Mouse (Mus musculus) liver, embryonic 13.5 days (tissue): ENCODE measurements around the gene Lyst. TPM values are rescaled to one million over a fixed set of nuclear protein-coding genes. Genes with fewer than 3 reads are reported as not detected.

Experiments used
- ATAC-seq: fragments of 200-750 bp; cut with Nextera tagmentation; 2 replicates; pipeline ENCODE4 v1.8.0; 2017; ENCODE audit warnings: low read depth, mild to moderate bottlenecking, moderate number of reproducible peaks, moderate library complexity
- DNase-seq: peaks from one replicate; pipeline ENCODE4 v3.0.0; 2022
- H3K27ac ChIP-seq: fragments of 300-500 bp; sonication (generic); 2 replicates; pipeline ENCODE4 v1.5.1; 2015; ENCODE audit warnings: moderate library complexity, mild to moderate bottlenecking, inconsistent platforms
- H3K27me3 ChIP-seq: fragments of 300-500 bp; sonication (generic); 2 replicates; pipeline ENCODE4 v1.6.1; 2015; ENCODE audit warnings: mild to moderate bottlenecking, inconsistent platforms
- H3K36me3 ChIP-seq: fragments of 300-500 bp; sonication (generic); 2 replicates; pipeline ENCODE4 v1.6.1; 2015; ENCODE audit warnings: mild to moderate bottlenecking, inconsistent platforms
- H3K4me1 ChIP-seq: fragments of 300-500 bp; sonication (generic); replicated peaks from 2 replicates; pipeline ENCODE4 v1.6.1; 2015; ENCODE audit warnings: inconsistent platforms
- H3K4me2 ChIP-seq: fragments of 300-500 bp; sonication (generic); 2 replicates; pipeline ENCODE4 v1.6.1; 2015; ENCODE audit warnings: inconsistent platforms, mild to moderate bottlenecking, moderate library complexity
- H3K4me3 ChIP-seq: fragments of 300-500 bp; sonication (generic); replicated peaks from 2 replicates; pipeline ENCODE4 v1.5.1; 2015; ENCODE audit warnings: mild to moderate bottlenecking, inconsistent platforms
- H3K9ac ChIP-seq: fragments of 300-500 bp; sonication (generic); 2 replicates; pipeline ENCODE4 v1.6.1; 2015; ENCODE audit warnings: mild to moderate bottlenecking, inconsistent platforms
- H3K9me3 ChIP-seq: fragments of 300-500 bp; sonication (generic); replicated peaks from 2 replicates; pipeline ENCODE4 v1.6.1; 2016; ENCODE audit warnings: inconsistent platforms
- WGBS: fragments of 180-500 bp; shearing (Covaris S2); methylation state at CpG from one replicate; pipeline ENCODE4 v1.1.7; 2015; ENCODE audit not compliant: insufficient replicate concordance; 5-methylcytosine and 5-hydroxymethylcytosine counted together
- polyA plus RNA-seq: library from polyadenylated mRNA; unstranded; fragments of >200 nt; fragmentation: Nextera tagmentation; extraction: Ambion mirVana; gene quantifications from 2 replicates; pipeline ENCODE4 v1.2.1, GENCODE M21; 2015

The Lyst gene
- polyA plus RNA-seq, 1 experiment from 2014 or later: 1.4 TPM

DNA sequence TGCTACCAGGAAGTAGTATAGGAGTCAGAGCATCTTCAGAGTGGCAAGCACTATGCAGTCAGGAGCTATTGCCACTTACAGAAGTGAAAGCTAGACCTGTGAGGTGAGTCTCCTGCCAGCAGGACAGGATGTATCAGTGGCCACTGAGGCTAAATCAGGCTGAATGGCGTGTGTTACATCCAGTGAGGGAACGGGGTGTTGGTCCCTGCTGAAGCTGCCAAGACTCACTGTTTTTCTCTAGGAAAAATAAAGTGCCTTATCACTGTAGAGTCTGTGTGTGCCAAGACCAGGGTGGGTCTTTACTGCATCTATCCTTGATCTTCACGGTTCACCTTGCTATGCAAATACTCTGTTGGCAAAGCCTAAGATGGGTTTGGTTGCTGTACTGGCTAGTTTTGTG, 228.5 kb downstream of the Lyst start:
- Histone ChIP-seq H3K27ac (no peak overlapping the region), H3K27me3 (no peaks in the 10 kb centered on the region), H3K4me3 (no peak overlapping the region), H3K4me2 (no peak overlapping the region), H3K9ac (no peak overlapping the region), H3K9me3 (no peaks in the 10 kb centered on the region), H3K4me1 (no peaks in the 10 kb centered on the region), H3K36me3 (no peaks in the 10 kb centered on the region)
- WGBS: 61% methylated on average over 3 of the region's 3 CpGs
- DNase-seq (no peak), ATAC-seq (no peak)

DNA sequence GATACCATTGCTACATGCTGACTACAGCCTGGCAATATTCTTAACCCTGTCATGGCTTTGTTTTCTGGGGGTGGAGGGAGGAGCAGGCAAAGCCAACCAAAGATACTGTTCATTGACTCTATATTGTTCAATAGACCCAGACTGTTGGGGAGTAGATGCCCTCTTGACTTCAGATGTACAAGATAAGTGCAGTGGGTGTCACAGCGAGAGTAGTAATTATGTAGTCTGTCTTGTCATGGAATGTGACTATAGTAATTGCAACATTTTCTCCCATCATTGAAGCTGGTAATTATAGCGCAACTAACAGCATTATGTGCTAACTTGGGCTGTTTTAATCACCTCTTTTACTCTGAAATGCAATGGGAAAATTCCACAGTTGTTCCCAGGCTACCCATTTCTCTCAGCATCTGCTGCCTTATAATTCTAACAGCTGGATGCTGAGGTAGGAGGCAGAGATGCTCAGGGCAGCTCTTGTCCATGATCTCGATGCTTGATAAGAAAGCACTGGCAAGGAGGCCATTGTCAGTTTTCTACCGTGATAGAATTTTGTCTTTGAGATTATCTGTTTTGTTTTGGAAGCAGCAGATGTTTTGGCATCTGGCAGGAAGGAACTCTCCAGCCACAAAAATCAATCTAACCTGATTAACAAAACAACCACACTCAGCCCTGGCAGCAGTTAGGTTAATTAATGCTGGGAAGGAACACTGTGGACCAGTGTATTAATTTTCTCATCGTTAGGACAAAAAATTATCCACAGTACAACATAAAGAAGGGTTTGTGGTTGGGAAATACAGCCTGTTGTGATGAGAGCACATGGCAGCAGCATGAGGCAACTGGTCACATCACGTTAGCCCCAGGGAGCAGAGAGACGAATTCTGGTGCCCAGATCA, 230.3 kb downstream of the Lyst start:
- no peak overlapping the region for H3K27ac ChIP-seq
- WGBS: 53% methylated on average over 7 of the region's 7 CpGs
- no peaks in the 10 kb centered on the region for H3K27me3 ChIP-seq
- no peak overlapping the region for H3K9ac ChIP-seq
- H3K9me3 ChIP-seq: no peaks in the 10 kb centered on the region
- DNase-seq: no peak
- ATAC-seq: no peak
- H3K36me3 ChIP-seq: no peaks in the 10 kb centered on the region
- no peak overlapping the region for H3K4me2 ChIP-seq
- no peak overlapping the region for H3K4me3 ChIP-seq
- H3K4me1 ChIP-seq: no peaks in the 10 kb centered on the region

DNA sequence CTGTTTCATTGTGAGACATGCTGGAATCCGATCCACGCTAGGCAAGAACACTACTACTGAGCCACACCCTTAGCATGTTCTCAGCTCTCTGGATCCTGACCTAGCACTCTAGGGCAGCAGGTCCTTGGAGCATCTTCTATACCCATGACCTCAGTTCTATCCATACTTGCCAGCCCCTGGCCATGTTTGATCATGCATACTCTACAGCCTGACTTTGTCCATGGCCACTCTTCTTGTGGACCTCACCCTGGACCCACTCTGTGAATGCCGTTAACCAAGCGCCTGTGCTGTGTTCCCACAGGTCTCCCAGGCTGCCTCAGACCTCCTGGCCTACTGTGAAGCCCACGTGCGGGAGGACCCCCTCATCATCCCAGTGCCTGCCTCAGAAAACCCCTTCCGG, 234.7 kb downstream of the Lyst start:
- H3K27ac ChIP-seq: no peak overlapping the region
- H3K27me3 ChIP-seq: no peaks in the 10 kb centered on the region
- WGBS: 73% methylated on average over 7 of the region's 7 CpGs
- no peak overlapping the region for H3K4me2 ChIP-seq
- ATAC-seq: no peak
- H3K4me3 ChIP-seq: no peak overlapping the region
- DNase-seq: no peak
- no peak overlapping the region for H3K9ac ChIP-seq
- no peaks in the 10 kb centered on the region for H3K36me3 ChIP-seq
- H3K4me1 ChIP-seq: no peaks in the 10 kb centered on the region
- H3K9me3 ChIP-seq: no peaks in the 10 kb centered on the region

DNA sequence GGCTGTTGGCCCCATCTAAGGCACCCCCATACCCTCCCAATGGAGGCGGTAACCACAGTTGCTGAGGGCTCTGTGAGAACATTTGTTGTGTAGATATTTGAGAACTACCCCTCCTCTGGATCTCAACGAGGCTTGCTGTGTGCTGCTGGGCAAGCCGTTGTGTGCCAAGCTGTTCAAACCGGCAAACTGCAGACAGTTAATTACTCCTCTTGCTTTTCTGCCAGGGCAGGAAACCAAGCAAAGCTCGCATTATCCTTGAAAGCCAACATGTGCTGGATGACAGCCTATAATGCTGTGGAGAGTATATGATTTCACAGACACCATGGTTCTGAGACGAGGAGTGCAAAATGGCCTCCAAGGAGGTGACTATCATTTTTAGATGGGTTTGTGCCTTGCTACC, 236.3 kb downstream of the Lyst start:
- 67% methylated on average over 6 of the region's 6 CpGs for WGBS
- H3K27ac ChIP-seq: no peak overlapping the region
- H3K27me3 ChIP-seq: no peaks in the 10 kb centered on the region
- DNase-seq (no peak), ATAC-seq (no peak)
- H3K4me1 ChIP-seq: no peaks in the 10 kb centered on the region
- no peaks in the 10 kb centered on the region for H3K9me3 ChIP-seq
- H3K4me2 ChIP-seq: no peak overlapping the region
- H3K4me3 ChIP-seq: no peak overlapping the region
- no peak overlapping the region for H3K9ac ChIP-seq
- no peaks in the 10 kb centered on the region for H3K36me3 ChIP-seq

DNA sequence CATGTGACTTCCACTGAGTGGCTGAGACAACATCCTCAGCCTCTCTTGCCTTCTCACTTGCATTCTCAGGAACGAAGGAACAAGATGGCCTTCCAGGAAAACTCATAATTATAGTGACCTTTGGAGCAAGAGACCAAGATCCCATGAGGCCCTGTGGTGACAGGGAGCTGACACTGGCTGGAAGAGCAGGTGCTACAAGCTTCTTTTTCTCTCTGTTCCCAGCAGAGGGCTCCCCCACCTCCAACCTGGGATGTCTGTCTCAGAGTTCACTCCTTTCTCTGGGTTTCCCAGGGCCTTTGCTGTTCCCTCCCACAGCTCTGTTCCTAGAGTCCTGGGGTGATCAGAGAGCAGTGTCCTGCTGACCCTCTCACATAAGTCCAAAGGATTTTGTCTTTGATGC, 237.9 kb downstream of the Lyst start:
- no peak for ATAC-seq
- Histone ChIP-seq H3K27me3 (no peaks in the 10 kb centered on the region), H3K4me1 (no peaks in the 10 kb centered on the region), H3K27ac (no peak overlapping the region), H3K9me3 (no peaks in the 10 kb centered on the region), H3K4me3 (no peak overlapping the region), H3K36me3 (no peaks in the 10 kb centered on the region), H3K4me2 (no peak overlapping the region), H3K9ac (no peak overlapping the region)
- DNase-seq: no peak
- WGBS: 18% methylated on average over 1 of the region's 1 CpGs

Other genes starting within 250 kb of the Lyst start
- 2.1 and 2.7 TPM in 2 replicates for gene Gpr137b, start 196.4 kb upstream of the Lyst start, polyA plus RNA-seq
- 13.4 and 16.3 TPM in 2 replicates for gene Nid1, start 152.8 kb upstream of the Lyst start, polyA plus RNA-seq
- 0.08 and 0.31 TPM in 2 replicates for gene Gng4, start 193.7 kb downstream of the Lyst start, polyA plus RNA-seq